Mouse (Mus musculus) heart, embryonic 12.5 days (tissue): ENCODE results near the gene 1700037H04Rik. TPM values are rescaled to one million over a fixed set of nuclear protein-coding genes. Genes with fewer than 3 reads are reported as not detected.

Source experiments
- ATAC-seq: fragments of 200-750 bp; cut with Nextera tagmentation; 2 replicates; pipeline ENCODE4 v1.8.0; 2017; ENCODE audit warnings: moderate TSS enrichment, moderate library complexity; ENCODE audit not compliant: insufficient number of reproducible peaks, low FRiP score
- H3K27ac ChIP-seq: fragments of 300-500 bp; sonication (generic); 2 replicates; pipeline ENCODE4 v1.5.1; 2016; ENCODE audit warnings: mild to moderate bottlenecking, moderate library complexity; ENCODE audit not compliant: poor library complexity, severe bottlenecking
- H3K27me3 ChIP-seq: fragments of 300-500 bp; sonication (generic); replicated peaks from 2 replicates; pipeline ENCODE4 v1.6.1; 2016; ENCODE audit warnings: mild to moderate bottlenecking, moderate library complexity
- H3K36me3 ChIP-seq: fragments of 300-500 bp; sonication (generic); 2 replicates; pipeline ENCODE4 v1.6.1; 2016; ENCODE audit warnings: mild to moderate bottlenecking, moderate library complexity
- H3K4me1 ChIP-seq: fragments of 300-500 bp; sonication (generic); replicated peaks from 2 replicates; pipeline ENCODE4 v1.6.1; 2016; ENCODE audit warnings: mild to moderate bottlenecking
- H3K4me2 ChIP-seq: fragments of 300-500 bp; sonication (generic); 2 replicates; pipeline ENCODE4 v1.6.1; 2016; ENCODE audit warnings: mild to moderate bottlenecking, moderate library complexity
- H3K4me3 ChIP-seq: fragments of 300-500 bp; sonication (generic); 2 replicates; pipeline ENCODE4 v1.5.1; 2016; ENCODE audit warnings: mild to moderate bottlenecking
- H3K9ac ChIP-seq: fragments of 300-500 bp; sonication (generic); 2 replicates; pipeline ENCODE4 v1.6.1; 2016; ENCODE audit warnings: mild to moderate bottlenecking, moderate library complexity
- H3K9me3 ChIP-seq: fragments of 300-500 bp; sonication (generic); replicated peaks from 2 replicates; pipeline ENCODE4 v1.6.1; 2016; ENCODE audit warnings: mild to moderate bottlenecking, moderate library complexity
- WGBS: fragments of 180-500 bp; shearing (Covaris S2); methylation state at CpG from one replicate; pipeline ENCODE4 v1.1.7; 2016; 5-methylcytosine and 5-hydroxymethylcytosine counted together
- polyA plus RNA-seq: library from polyadenylated mRNA; unstranded; fragments of >200 nt; fragmentation: Nextera tagmentation; extraction: Ambion mirVana; gene quantifications from 2 replicates; pipeline ENCODE4 v1.2.1, GENCODE M21; 2016

The 1700037H04Rik gene
- polyA plus RNA-seq, 1 experiment from 2014 or later: 69.2 TPM

GRCm38 (mm10) chr2:131191005-131191390, 31.1 kb upstream of the 1700037H04Rik start:
- no peaks in the 10 kb centered on the region for H3K9me3 ChIP-seq
- ATAC-seq: no peak
- no peak overlapping the region for H3K4me2 ChIP-seq
- H3K4me1 ChIP-seq: peaks cover 33% of the 10 kb centered on the region
- H3K36me3 ChIP-seq: peaks cover 55% of the 10 kb centered on the region
- WGBS: 76% methylated on average over 7 of the region's 7 CpGs
- H3K4me3 ChIP-seq: no peak overlapping the region
- H3K9ac ChIP-seq: no peak overlapping the region
- H3K27ac ChIP-seq: no peak overlapping the region
- no peaks in the 10 kb centered on the region for H3K27me3 ChIP-seq

- 50% methylated on average over 10 of the region's 10 CpGs for WGBS
These were observed 30.6 kb upstream of the 1700037H04Rik start for GRCm38 (mm10) chr2:131190344-131191004.

GRCm38 (mm10) chr2:131189521-131190309, 29.8 kb upstream of the 1700037H04Rik start:
- no peak for ATAC-seq
- no peak overlapping the region for H3K27ac ChIP-seq
- no peak overlapping the region; the same call in 1 of the 2 replicates for H3K4me2 ChIP-seq

More at GRCm38 (mm10) chr2:131190344-131191004, 30.6 kb upstream of the 1700037H04Rik start:
- Histone ChIP-seq H3K4me1 (peaks cover 38% of the 10 kb centered on the region), H3K4me2 (0 out of 2 replicates have a peak overlapping the region, but pooled peaks have one; percentile 4), H3K9ac (no peak overlapping the region), H3K9me3 (no peaks in the 10 kb centered on the region), H3K36me3 (peaks cover 50% of the 10 kb centered on the region), H3K27me3 (no peaks in the 10 kb centered on the region), H3K27ac (no peak overlapping the region), H3K4me3 (no peak overlapping the region)
- no peak for ATAC-seq

GRCm38 (mm10) chr2:131188311-131188710, 28.4 kb upstream of the 1700037H04Rik start:
- Histone ChIP-seq H3K27me3 (no peaks in the 10 kb centered on the region), H3K9ac (no peak overlapping the region)
- WGBS: 82% methylated on average over 5 of the region's 5 CpGs

More at GRCm38 (mm10) chr2:131189521-131190309, 29.8 kb upstream of the 1700037H04Rik start:
- 50% methylated on average over 5 of the region's 5 CpGs for WGBS
- Histone ChIP-seq H3K36me3 (peaks cover 43% of the 10 kb centered on the region), H3K4me3 (no peak overlapping the region), H3K9ac (no peak overlapping the region), H3K9me3 (no peaks in the 10 kb centered on the region), H3K4me1 (peaks cover 40% of the 10 kb centered on the region), H3K27me3 (no peaks in the 10 kb centered on the region)

DNA sequence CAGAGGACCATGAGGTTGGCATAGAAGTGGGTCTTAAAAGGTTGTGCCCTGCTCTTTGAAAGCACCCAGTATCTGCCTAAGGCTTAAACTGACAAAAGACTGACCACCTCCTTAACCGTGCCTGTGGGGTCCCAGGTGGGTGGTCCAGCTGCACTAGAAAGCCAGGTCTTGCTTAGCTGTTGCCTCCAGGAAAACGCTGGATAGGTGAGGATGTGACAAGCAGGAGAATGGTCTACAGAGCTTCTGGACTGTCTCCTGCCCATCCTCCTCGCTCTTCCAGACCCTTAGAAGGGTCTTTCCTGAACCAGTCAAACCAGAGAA, 27.7 kb upstream of the 1700037H04Rik start:
- ATAC-seq: no peak
- WGBS: 32% methylated on average over 3 of the region's 3 CpGs
- Histone ChIP-seq H3K4me2 (peak overlapping the region; percentile 76), H3K27me3 (no peaks in the 10 kb centered on the region), H3K4me1 (peaks cover 40% of the 10 kb centered on the region), H3K9me3 (no peaks in the 10 kb centered on the region), H3K9ac (peak overlapping the region; percentile 74), H3K36me3 (peaks cover 21% of the 10 kb centered on the region), H3K4me3 (peak overlapping the region; percentile 59), H3K27ac (0 out of 2 replicates have a peak overlapping the region, but pooled peaks have one; percentile 86)

More at GRCm38 (mm10) chr2:131188311-131188710, 28.4 kb upstream of the 1700037H04Rik start:
- peak overlapping the region; percentile 59; the same call in 1 of the 2 replicates for H3K4me3 ChIP-seq
- no peak overlapping the region for H3K27ac ChIP-seq
- no peak for ATAC-seq
- H3K9me3 ChIP-seq: no peaks in the 10 kb centered on the region
- H3K4me1 ChIP-seq: peaks cover 40% of the 10 kb centered on the region
- H3K4me2 ChIP-seq: peak overlapping the region; percentile 76
- peaks cover 29% of the 10 kb centered on the region for H3K36me3 ChIP-seq

- Histone ChIP-seq H3K27me3 (no peaks in the 10 kb centered on the region), H3K4me3 (peak within 1 kb of the TSS; percentile 59), H3K4me1 (peaks cover 40% of the 10 kb centered on the region), H3K9me3 (no peaks in the 10 kb centered on the region), H3K36me3 (peaks cover 18% of the 10 kb centered on the region), H3K27ac (peak within 1 kb of the TSS; percentile 86), H3K9ac (peak within 1 kb of the TSS; percentile 74), H3K4me2 (peak within 1 kb of the TSS; percentile 76)
- under 1% methylated on average over 39 of the region's 43 CpGs for WGBS
- peak; percentile 93 for ATAC-seq
These were observed 27.1 kb upstream of the 1700037H04Rik start, which contains the start of the genes Cdc25b and Spef1 for GRCm38 (mm10) chr2:131186771-131187601. Gene Cdc25b (plus strand): TSS chr2:131186949. Gene Spef1 (minus strand): TSS chr2:131187282.

- peak; percentile 59 for ATAC-seq
- peaks cover 40% of the 10 kb centered on the region for H3K4me1 ChIP-seq
These were observed 26.5 kb upstream of the 1700037H04Rik start for GRCm38 (mm10) chr2:131186343-131186742.

GRCm38 (mm10) chr2:131179990-131180587, 20.2 kb upstream of the 1700037H04Rik start, which contains the start of gene Cenpb:
Gene Cenpb (minus strand): TSS chr2:131180067.
- 9% methylated on average over 57 of the region's 57 CpGs for WGBS
- Histone ChIP-seq H3K27me3 (no peaks in the 10 kb centered on the region), H3K4me3 (peak within 1 kb of the TSS; percentile 87), H3K36me3 (peaks cover 22% of the 10 kb centered on the region), H3K4me2 (peak within 1 kb of the TSS; percentile 95), H3K9me3 (no peaks in the 10 kb centered on the region), H3K9ac (peak within 1 kb of the TSS; percentile 91), H3K4me1 (peaks cover 33% of the 10 kb centered on the region), H3K27ac (peak within 1 kb of the TSS; percentile 82)
- ATAC-seq: peak; percentile 80

More at GRCm38 (mm10) chr2:131186343-131186742, 26.5 kb upstream of the 1700037H04Rik start:
- peaks cover 11% of the 10 kb centered on the region; the same call in 1 of the 2 replicates for H3K36me3 ChIP-seq
- 0% methylated on average over 14 of the region's 14 CpGs for WGBS
- peak overlapping the region; percentile 59 for H3K4me3 ChIP-seq
- H3K27me3 ChIP-seq: no peaks in the 10 kb centered on the region
- H3K4me2 ChIP-seq: peak overlapping the region; percentile 76
- H3K27ac ChIP-seq: peak overlapping the region; percentile 86
- H3K9ac ChIP-seq: peak overlapping the region; percentile 74
- no peaks in the 10 kb centered on the region for H3K9me3 ChIP-seq

GRCm38 (mm10) chr2:131179246-131179886, 19.5 kb upstream of the 1700037H04Rik start:
- peak; percentile 56 for ATAC-seq
- Histone ChIP-seq H3K4me1 (peaks cover 40% of the 10 kb centered on the region), H3K27ac (peak overlapping the region; percentile 82), H3K9me3 (no peaks in the 10 kb centered on the region), H3K4me3 (peak overlapping the region; percentile 87), H3K9ac (peak overlapping the region; percentile 91), H3K27me3 (no peaks in the 10 kb centered on the region), H3K4me2 (peak overlapping the region; percentile 95), H3K36me3 (peaks cover 22% of the 10 kb centered on the region)
- 1% methylated on average over 67 of the region's 67 CpGs for WGBS

- H3K9ac ChIP-seq: peak overlapping the region; percentile 91
- ATAC-seq: no peak
- WGBS: 35% methylated on average over 26 of the region's 26 CpGs
These were observed 19.0 kb upstream of the 1700037H04Rik start for GRCm38 (mm10) chr2:131178828-131179245.

More at GRCm38 (mm10) chr2:131178828-131179245, 19.0 kb upstream of the 1700037H04Rik start:
- H3K4me1 ChIP-seq: peaks cover 42% of the 10 kb centered on the region
- peaks cover 22% of the 10 kb centered on the region for H3K36me3 ChIP-seq
- peak overlapping the region; percentile 87 for H3K4me3 ChIP-seq
- no peaks in the 10 kb centered on the region for H3K9me3 ChIP-seq
- H3K27ac ChIP-seq: peak overlapping the region; percentile 82; the same call in 1 of the 2 replicates
- H3K4me2 ChIP-seq: peak overlapping the region; percentile 95
- H3K27me3 ChIP-seq: peaks cover 2% of the 10 kb centered on the region; the same call in 1 of the 2 replicates
